Mouse (Mus musculus): ENCODE data around the gene Sec14l1.

Gene Sec14l1

GRCm38 (mm10) chr11:117159257-117159945, 44.4 kb downstream of the Sec14l1 start:
- DNase-seq, result no peak

- no peak for DNase-seq
Measured at GRCm38 (mm10) chr11:117159946-117160307, 45.0 kb downstream of the Sec14l1 start.

- DNase-seq, result no peak
Measured at GRCm38 (mm10) chr11:117160791-117161190, 45.8 kb downstream of the Sec14l1 start.

GRCm38 (mm10) chr11:117161574-117161973, 46.6 kb downstream of the Sec14l1 start:
- no peak for DNase-seq

GRCm38 (mm10) chr11:117163098-117163497, 48.1 kb downstream of the Sec14l1 start:
- no peak for DNase-seq

- no peak for DNase-seq
Measured at GRCm38 (mm10) chr11:117163771-117164170, 48.8 kb downstream of the Sec14l1 start.

GRCm38 (mm10) chr11:117168278-117169087, 53.5 kb downstream of the Sec14l1 start:
- DNase-seq, result no peak

GRCm38 (mm10) chr11:117169088-117169635, 54.2 kb downstream of the Sec14l1 start:
- DNase-seq, result no peak

- DNase-seq, result no peak
Measured at GRCm38 (mm10) chr11:117169801-117170565, 55.0 kb downstream of the Sec14l1 start.

GRCm38 (mm10) chr11:117174098-117174892, 59.3 kb downstream of the Sec14l1 start:
- DNase-seq, result no peak

- DNase-seq, result peak; percentile 55 to 57
Measured at GRCm38 (mm10) chr11:117174924-117175323, 60.0 kb downstream of the Sec14l1 start.

GRCm38 (mm10) chr11:117175472-117175871, 60.5 kb downstream of the Sec14l1 start:
- no peak for DNase-seq

GRCm38 (mm10) chr11:117176304-117176703, 61.3 kb downstream of the Sec14l1 start:
- DNase-seq, result peak; percentile 48 to 63

GRCm38 (mm10) chr11:117176900-117177299, 61.9 kb downstream of the Sec14l1 start:
- no peak for DNase-seq

- peak; percentile 89 to 94 for DNase-seq
Measured at GRCm38 (mm10) chr11:117177303-117177979, 62.5 kb downstream of the Sec14l1 start.

GRCm38 (mm10) chr11:117179902-117180301, 64.9 kb downstream of the Sec14l1 start:
- no peak for DNase-seq

GRCm38 (mm10) chr11:117182808-117183207, 67.8 kb downstream of the Sec14l1 start:
- no peak for DNase-seq

- no peak for DNase-seq
Measured at GRCm38 (mm10) chr11:117183299-117183698, 68.3 kb downstream of the Sec14l1 start.

- DNase-seq, result no peak
Measured at GRCm38 (mm10) chr11:117183841-117184240, 68.9 kb downstream of the Sec14l1 start.

- DNase-seq, result no peak
Measured at GRCm38 (mm10) chr11:117185076-117185933, 70.3 kb downstream of the Sec14l1 start.

- no peak for DNase-seq
Measured at GRCm38 (mm10) chr11:117191524-117191923, 76.6 kb downstream of the Sec14l1 start.

All from lung, postnatal 4 days (tissue).